Mouse (Mus musculus): ENCODE data around the gene Pde4c.

DNA sequence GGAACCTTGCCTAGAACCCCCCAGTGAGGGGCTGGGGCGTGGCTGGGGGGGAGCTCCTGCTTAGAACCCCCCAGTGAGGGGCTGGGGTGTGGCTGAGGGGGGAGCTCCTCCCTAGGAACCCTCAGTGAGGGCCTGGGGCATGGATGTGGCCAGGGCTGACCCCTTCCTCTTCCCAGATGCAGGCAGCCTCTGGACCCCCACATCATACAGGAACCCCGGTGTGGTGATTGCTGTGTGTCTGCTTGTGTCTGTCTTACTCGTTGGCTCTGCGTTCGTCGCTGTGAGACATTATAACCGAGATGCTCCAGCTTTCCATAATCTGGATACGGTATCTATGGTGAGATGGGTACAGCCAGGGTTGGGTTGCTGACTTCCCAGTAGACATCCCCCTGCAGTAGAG is 1.9 kb upstream of the Pde4c start:
- TF ChIP-seq CTCF (IDR thresholded peaks at IDR 0.05; ENCODE audit: insufficient read depth, low read depth, low read length) (no peak), POLR2A (IDR thresholded peaks at IDR 0.05; ENCODE audit: insufficient read depth, low read depth, low read length) (no peak)
